Mouse (Mus musculus): Measurements from ENCODE around the gene Ift43. TPM values are rescaled to one million over a fixed set of nuclear protein-coding genes. Genes with fewer than 3 reads are reported as not detected.

Gene Ift43
- total RNA-seq, 2 experiments from 2014 or later, result 21.5 to 23.9 TPM

- DNase-seq, result peak; percentile 80 to 81
Measured at GRCm38 (mm10) chr12:86078553-86079201, 3.7 kb upstream of the Ift43 start, which contains the start of gene Tgfb3. Gene Tgfb3, minus strand, starts transcription at chr12:86079041.

GRCm38 (mm10) chr12:86079202-86079667 is 3.1 kb upstream of the Ift43 start:
- DNase-seq, result peak; percentile 95 to 97

GRCm38 (mm10) chr12:86085873-86086272 is 3.5 kb downstream of the Ift43 start:
- no peak for DNase-seq

GRCm38 (mm10) chr12:86086550-86086949 is 4.2 kb downstream of the Ift43 start:
- DNase-seq, result peak; percentile 54 to 69

GRCm38 (mm10) chr12:86088042-86088441 is 5.7 kb downstream of the Ift43 start:
- peak; percentile 41 to 83 for DNase-seq

GRCm38 (mm10) chr12:86090764-86091163 is 8.4 kb downstream of the Ift43 start:
- peak in 1 of 2 experiments; percentile 24 for DNase-seq

GRCm38 (mm10) chr12:86091601-86092132 is 9.3 kb downstream of the Ift43 start:
- peak; percentile 68 to 81 for DNase-seq

- no peak for DNase-seq
Measured at GRCm38 (mm10) chr12:86094075-86094474, 11.7 kb downstream of the Ift43 start.

GRCm38 (mm10) chr12:86095806-86096205 is 13.5 kb downstream of the Ift43 start:
- no peak for DNase-seq

- DNase-seq, result no peak
Measured at GRCm38 (mm10) chr12:86097781-86098180, 15.4 kb downstream of the Ift43 start.

- no peak for DNase-seq
Measured at GRCm38 (mm10) chr12:86100711-86101110, 18.4 kb downstream of the Ift43 start.

- no peak for DNase-seq
Measured at GRCm38 (mm10) chr12:86102686-86103085, 20.3 kb downstream of the Ift43 start.

GRCm38 (mm10) chr12:86103391-86103790 is 21.1 kb downstream of the Ift43 start:
- DNase-seq, result peak in 1 of 2 experiments; percentile 25

- peak in 1 of 2 experiments; percentile 22 for DNase-seq
Measured at GRCm38 (mm10) chr12:86103852-86104251, 21.5 kb downstream of the Ift43 start.

- peak; percentile 58 to 72 for DNase-seq
Measured at GRCm38 (mm10) chr12:86104297-86104696, 22.0 kb downstream of the Ift43 start.

GRCm38 (mm10) chr12:86105546-86105945 is 23.2 kb downstream of the Ift43 start:
- DNase-seq, result no peak

GRCm38 (mm10) chr12:86106086-86106485 is 23.7 kb downstream of the Ift43 start:
- DNase-seq, result no peak

- DNase-seq, result no peak
Measured at GRCm38 (mm10) chr12:86107645-86108044, 25.3 kb downstream of the Ift43 start.

- no peak for DNase-seq
Measured at GRCm38 (mm10) chr12:86109531-86109930, 27.2 kb downstream of the Ift43 start.

- DNase-seq, result peak in 1 of 2 experiments; percentile 51
Measured at GRCm38 (mm10) chr12:86110637-86111036, 28.3 kb downstream of the Ift43 start.

GRCm38 (mm10) chr12:86116295-86116835 is 34.0 kb downstream of the Ift43 start:
- DNase-seq, result no peak

GRCm38 (mm10) chr12:86124016-86124415 is 41.7 kb downstream of the Ift43 start:
- no peak for DNase-seq

- DNase-seq, result peak; percentile 50 to 64
Measured at GRCm38 (mm10) chr12:86128122-86128521, 45.8 kb downstream of the Ift43 start.

GRCm38 (mm10) chr12:86129005-86129404 is 46.7 kb downstream of the Ift43 start:
- DNase-seq, result no peak

Data from heart, adult 18-20 months (tissue).